Mouse (Mus musculus): ENCODE results near the gene Clba1. TPM values are rescaled to one million over a fixed set of nuclear protein-coding genes. Genes with fewer than 3 reads are reported as not detected.

Gene Clba1
- polyA plus RNA-seq, 1 experiment from 2014 or later, result 13.0 TPM

DNA sequence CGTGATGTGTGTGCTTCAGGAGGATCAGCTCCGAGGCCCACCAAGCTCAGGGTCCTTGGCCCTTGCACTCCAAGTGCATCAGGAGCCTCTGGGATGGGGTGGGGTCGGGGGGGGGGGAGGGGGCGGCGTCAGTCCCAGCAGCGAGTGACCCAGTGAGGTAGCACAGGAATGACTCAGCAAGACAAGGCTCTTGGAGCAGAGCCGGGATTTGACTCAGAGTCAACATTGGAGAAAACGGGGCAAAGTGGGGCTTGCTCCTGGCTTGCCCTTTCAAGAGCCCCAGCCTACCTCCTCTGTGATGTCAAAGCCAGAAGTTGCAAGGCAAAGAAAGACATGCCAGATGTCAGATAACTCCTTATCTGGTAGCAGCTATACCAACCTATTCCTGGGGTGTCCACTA, 42.4 kb downstream of the Clba1 start:
- Histone ChIP-seq H3K4me2 (no peak overlapping the region), H3K9me3 (replicated peaks; ENCODE audit: control insufficient read depth, low read length) (no peaks in the 10 kb centered on the region), H3K27ac (ENCODE audit: low read depth, low read length) (no peak overlapping the region), H3K36me3 (ENCODE audit: control insufficient read depth, insufficient read depth, low read length) (no peaks in the 10 kb centered on the region), H3K4me3 (ENCODE audit: low read depth, low read length) (no peak overlapping the region), H3K4me1 (ENCODE audit: control insufficient read depth, insufficient read depth, low read length) (peaks cover 4% of the 10 kb centered on the region; the same call in 1 of the 2 replicates), H3K27me3 (ENCODE audit: control insufficient read depth, insufficient read depth, low read length) (0 out of 2 replicates have a peak, but pooled peaks cover 3% of the 10 kb centered on the region), H3K9ac (ENCODE audit: low read depth, low read length) (no peak overlapping the region)
- ATAC-seq (replicated peaks; ENCODE audit: insufficient number of reproducible peaks, low FRiP score, low TSS enrichment), result no peak
- WGBS (ENCODE audit: insufficient replicate concordance), result 24% methylated on average over 8 of the region's 8 CpGs

DNA sequence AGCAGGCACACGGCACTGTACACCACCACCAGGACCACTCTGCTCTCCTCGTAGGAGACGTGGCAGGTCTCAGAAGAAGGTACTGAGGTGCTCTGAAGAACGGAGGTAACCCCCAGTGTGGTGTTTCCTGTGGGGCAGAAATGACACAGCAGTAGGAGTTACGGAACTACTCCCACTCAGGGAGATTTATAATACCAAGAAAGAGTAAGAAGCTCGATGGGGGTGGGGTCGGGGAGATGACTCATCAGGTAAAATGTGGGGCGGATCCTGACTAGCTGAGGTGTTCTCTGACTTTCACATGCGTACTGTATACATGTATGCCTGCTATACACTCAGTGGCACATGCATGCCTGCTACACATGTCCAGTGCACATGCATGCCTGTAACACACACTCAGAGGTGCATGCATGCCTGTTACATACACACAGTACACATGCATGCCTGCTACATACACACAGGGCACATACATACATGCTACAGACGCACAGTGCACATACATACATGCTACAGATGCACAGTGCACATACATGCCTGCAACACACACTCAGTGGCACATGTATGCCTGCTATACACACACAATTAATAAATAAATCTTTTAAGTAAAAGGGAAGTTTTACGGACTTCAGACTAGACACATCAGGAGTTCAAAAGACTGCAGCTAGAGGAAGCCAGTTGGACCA, 44.5 kb downstream of the Clba1 start:
- WGBS (ENCODE audit: insufficient replicate concordance), result 80% methylated on average over 11 of the region's 11 CpGs
- 0 out of 2 replicates have a peak, but pooled peaks cover 3% of the 10 kb centered on the region for H3K27me3 ChIP-seq (ENCODE audit: control insufficient read depth, insufficient read depth, low read length)

DNA sequence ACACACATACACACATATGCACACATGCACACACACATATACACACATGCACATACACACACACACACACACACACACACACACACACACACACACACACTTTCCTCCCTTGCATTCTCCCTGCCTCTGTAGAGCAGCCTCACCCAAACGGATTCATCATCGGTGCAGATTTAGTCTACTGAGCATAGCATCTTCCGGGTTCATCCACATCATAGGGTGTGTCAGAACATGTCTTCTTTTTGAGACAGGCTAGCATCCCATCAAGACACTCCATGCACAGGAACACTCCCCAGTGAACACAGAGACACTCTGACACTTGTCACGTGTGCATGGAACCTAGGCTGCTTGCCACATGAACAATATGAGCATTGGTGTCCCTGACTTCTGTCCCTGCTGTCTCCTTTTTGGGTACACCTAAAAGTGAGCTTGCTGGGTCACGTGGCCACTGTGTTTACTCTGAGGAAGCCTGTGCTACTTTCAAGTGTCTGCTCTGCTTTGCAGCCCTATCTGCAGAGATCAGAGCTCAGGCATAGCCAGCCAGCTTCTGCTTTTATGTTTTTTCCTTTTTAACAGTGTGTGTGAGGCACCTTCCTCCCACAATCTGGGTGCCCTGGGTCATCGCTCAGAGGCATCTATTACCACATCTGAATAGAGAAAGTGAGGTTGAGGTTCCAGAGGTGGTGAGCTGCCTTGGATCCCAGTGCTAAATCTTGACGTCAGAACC, 46.0 kb downstream of the Clba1 start:
- 71% methylated on average over 7 of the region's 7 CpGs for WGBS (ENCODE audit: insufficient replicate concordance)
- Histone ChIP-seq H3K9me3 (replicated peaks; ENCODE audit: control insufficient read depth, low read length) (no peaks in the 10 kb centered on the region), H3K4me1 (ENCODE audit: control insufficient read depth, insufficient read depth, low read length) (peaks cover 4% of the 10 kb centered on the region; the same call in 1 of the 2 replicates), H3K9ac (ENCODE audit: low read depth, low read length) (no peak overlapping the region), H3K4me2 (no peak overlapping the region), H3K27me3 (ENCODE audit: control insufficient read depth, insufficient read depth, low read length) (0 out of 2 replicates have a peak, but pooled peaks cover 3% of the 10 kb centered on the region), H3K4me3 (ENCODE audit: low read depth, low read length) (no peak overlapping the region), H3K36me3 (ENCODE audit: control insufficient read depth, insufficient read depth, low read length) (no peaks in the 10 kb centered on the region), H3K27ac (ENCODE audit: low read depth, low read length) (no peak overlapping the region)
- ATAC-seq (replicated peaks; ENCODE audit: insufficient number of reproducible peaks, low FRiP score, low TSS enrichment), result no peak

More for the DNA sequence above, 44.5 kb downstream of the Clba1 start:
- Histone ChIP-seq H3K36me3 (ENCODE audit: control insufficient read depth, insufficient read depth, low read length) (no peaks in the 10 kb centered on the region), H3K4me3 (ENCODE audit: low read depth, low read length) (no peak overlapping the region), H3K4me1 (ENCODE audit: control insufficient read depth, insufficient read depth, low read length) (peaks cover 4% of the 10 kb centered on the region; the same call in 1 of the 2 replicates), H3K27ac (ENCODE audit: low read depth, low read length) (no peak overlapping the region), H3K9ac (ENCODE audit: low read depth, low read length) (no peak overlapping the region), H3K9me3 (replicated peaks; ENCODE audit: control insufficient read depth, low read length) (no peaks in the 10 kb centered on the region), H3K4me2 (no peak overlapping the region)
- no peak for ATAC-seq (replicated peaks; ENCODE audit: insufficient number of reproducible peaks, low FRiP score, low TSS enrichment)

DNA sequence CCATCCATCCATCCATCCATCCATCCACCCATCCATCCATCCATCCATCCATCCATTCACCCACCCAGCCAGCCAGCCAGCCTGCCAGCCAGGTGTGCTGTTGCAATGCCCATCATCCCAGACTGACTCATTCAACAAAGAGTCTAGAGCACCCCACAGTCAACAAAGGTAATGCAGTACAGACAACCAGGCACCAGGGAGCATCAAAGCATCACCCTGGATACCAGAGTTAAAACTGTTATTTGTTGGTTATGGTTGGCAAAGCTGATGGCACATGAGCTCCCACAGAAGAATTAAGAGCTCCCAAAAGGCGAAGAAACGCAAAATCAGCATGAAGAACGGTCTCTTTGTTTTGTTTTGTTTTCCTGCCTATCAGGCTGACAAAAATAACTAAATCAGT, 47.6 kb downstream of the Clba1 start:
- H3K27ac ChIP-seq (ENCODE audit: low read depth, low read length), result no peak overlapping the region
- WGBS (ENCODE audit: insufficient replicate concordance), result 84% methylated on average over 3 of the region's 3 CpGs

DNA sequence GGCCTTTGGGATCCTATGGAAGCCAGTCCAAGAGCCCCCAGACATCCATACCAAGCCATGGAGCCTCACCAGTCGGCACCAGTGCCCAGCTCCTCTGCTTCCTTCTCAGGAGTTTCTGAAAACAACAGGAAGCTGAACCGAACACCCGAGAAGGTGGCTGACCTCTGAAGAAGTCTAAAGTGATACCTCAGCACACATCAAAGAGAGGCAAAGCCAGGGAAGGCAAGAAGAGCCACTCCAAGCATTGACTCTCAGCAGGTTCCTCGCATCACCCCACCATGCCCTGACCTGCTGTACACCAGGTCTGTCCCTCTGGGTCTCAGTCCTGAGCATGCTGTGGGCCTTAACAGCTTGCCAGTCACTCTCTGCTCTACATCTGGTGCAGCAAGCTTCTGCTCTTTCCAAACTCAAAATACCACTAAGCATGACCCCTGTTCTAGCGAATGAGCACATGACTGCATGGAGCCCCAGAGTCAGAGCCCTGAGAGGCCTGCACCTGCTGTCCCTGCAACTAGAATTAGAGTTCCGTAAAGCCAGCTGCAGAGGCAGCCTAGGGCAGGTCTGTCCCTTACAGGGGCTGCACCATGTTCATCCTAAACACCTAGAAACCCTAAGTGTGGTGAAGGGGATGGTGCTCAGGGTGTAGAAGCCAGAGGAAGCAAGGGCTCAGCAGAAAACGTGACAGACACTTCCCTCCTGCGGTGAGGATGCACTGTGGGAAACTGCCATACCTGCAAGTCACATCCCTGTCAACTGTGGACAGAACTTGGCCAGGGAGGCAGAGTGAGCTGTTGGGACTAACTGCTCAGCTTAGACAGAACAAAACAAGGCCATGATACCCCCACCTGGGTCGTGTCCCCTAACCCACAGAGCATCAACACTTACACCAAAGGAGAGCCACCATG, 48.5 kb downstream of the Clba1 start:
- no peak overlapping the region for H3K4me3 ChIP-seq (ENCODE audit: low read depth, low read length)
- no peaks in the 10 kb centered on the region for H3K27me3 ChIP-seq (ENCODE audit: control insufficient read depth, insufficient read depth, low read length)
- peaks cover 2% of the 10 kb centered on the region; the same call in 1 of the 2 replicates for H3K4me1 ChIP-seq (ENCODE audit: control insufficient read depth, insufficient read depth, low read length)
- WGBS (ENCODE audit: insufficient replicate concordance), result 60% methylated on average over 9 of the region's 9 CpGs
- H3K4me2 ChIP-seq, result no peak overlapping the region
- no peak overlapping the region for H3K27ac ChIP-seq (ENCODE audit: low read depth, low read length)
- H3K36me3 ChIP-seq (ENCODE audit: control insufficient read depth, insufficient read depth, low read length), result no peaks in the 10 kb centered on the region
- no peaks in the 10 kb centered on the region for H3K9me3 ChIP-seq (replicated peaks; ENCODE audit: control insufficient read depth, low read length)
- no peak for ATAC-seq (replicated peaks; ENCODE audit: insufficient number of reproducible peaks, low FRiP score, low TSS enrichment)
- no peak overlapping the region for H3K9ac ChIP-seq (ENCODE audit: low read depth, low read length)

More for the DNA sequence above, 47.6 kb downstream of the Clba1 start:
- ATAC-seq (replicated peaks; ENCODE audit: insufficient number of reproducible peaks, low FRiP score, low TSS enrichment), result no peak
- Histone ChIP-seq H3K9ac (ENCODE audit: low read depth, low read length) (no peak overlapping the region), H3K4me2 (no peak overlapping the region), H3K36me3 (ENCODE audit: control insufficient read depth, insufficient read depth, low read length) (no peaks in the 10 kb centered on the region), H3K27me3 (ENCODE audit: control insufficient read depth, insufficient read depth, low read length) (no peaks in the 10 kb centered on the region), H3K4me1 (ENCODE audit: control insufficient read depth, insufficient read depth, low read length) (peaks cover under 1% of the 10 kb centered on the region; the same call in 1 of the 2 replicates), H3K4me3 (ENCODE audit: low read depth, low read length) (no peak overlapping the region), H3K9me3 (replicated peaks; ENCODE audit: control insufficient read depth, low read length) (no peaks in the 10 kb centered on the region)

DNA sequence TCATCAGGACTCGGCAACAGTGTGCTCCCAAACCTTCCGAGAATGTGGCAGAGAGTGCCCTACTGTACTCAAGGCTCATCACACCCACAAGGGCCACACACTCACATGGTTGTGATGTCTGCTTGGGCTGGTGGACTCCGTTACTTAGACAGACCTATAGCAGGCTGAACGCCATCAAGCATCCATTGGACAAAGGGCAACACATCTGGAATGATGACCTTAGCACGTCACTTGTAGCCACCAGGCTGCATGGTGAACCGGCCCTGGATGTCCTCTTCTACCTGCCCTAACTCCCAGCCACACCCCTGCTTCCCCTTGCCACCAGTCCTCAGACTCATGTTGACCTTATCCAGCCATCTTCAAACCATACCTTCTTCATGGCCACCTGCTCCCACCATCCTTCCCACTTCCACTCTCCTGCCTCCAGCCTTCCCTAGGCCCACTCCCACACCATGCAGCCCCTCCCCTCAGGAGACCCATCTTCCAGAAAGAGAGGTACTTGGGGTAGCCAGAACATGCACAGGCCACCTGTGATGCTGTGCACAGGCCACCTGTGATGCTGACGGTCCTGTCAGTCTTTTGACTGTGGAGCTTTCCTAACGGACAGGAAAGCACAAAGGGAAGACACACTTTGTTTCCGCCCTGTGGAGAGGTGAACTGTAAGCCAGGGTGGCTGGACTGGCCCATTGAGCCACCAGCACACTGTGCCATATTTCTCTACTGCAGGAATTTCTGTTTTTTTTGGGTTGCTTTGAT, 50.0 kb downstream of the Clba1 start:
- 76% methylated on average over 9 of the region's 9 CpGs for WGBS (ENCODE audit: insufficient replicate concordance)
- Histone ChIP-seq H3K9me3 (replicated peaks; ENCODE audit: control insufficient read depth, low read length) (no peaks in the 10 kb centered on the region), H3K4me3 (ENCODE audit: low read depth, low read length) (no peak overlapping the region), H3K36me3 (ENCODE audit: control insufficient read depth, insufficient read depth, low read length) (no peaks in the 10 kb centered on the region), H3K4me1 (ENCODE audit: control insufficient read depth, insufficient read depth, low read length) (peaks cover 2% of the 10 kb centered on the region; the same call in 1 of the 2 replicates), H3K27me3 (ENCODE audit: control insufficient read depth, insufficient read depth, low read length) (no peaks in the 10 kb centered on the region), H3K9ac (ENCODE audit: low read depth, low read length) (no peak overlapping the region), H3K27ac (ENCODE audit: low read depth, low read length) (no peak overlapping the region), H3K4me2 (no peak overlapping the region)
- ATAC-seq (replicated peaks; ENCODE audit: insufficient number of reproducible peaks, low FRiP score, low TSS enrichment), result no peak

DNA sequence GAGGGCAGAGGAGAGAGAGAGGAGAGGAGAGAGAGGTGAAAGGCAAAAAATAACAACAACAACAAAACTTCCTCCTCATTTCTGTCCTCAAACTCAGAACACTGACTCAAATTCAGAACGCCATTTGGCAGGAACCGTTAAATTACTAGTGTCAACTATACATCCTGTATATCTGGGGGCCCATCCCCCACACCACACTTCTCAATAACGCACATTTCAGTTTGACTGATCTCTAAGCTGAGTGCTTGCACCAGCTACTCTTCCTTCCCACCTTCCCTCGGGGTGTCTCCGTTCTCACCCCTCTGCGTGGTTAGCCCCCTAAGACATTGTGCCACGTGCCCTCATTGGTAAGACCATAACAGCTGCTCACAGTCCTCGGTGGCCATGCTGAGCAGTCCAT, 51.2 kb downstream of the Clba1 start:
- Histone ChIP-seq H3K4me2 (no peak overlapping the region), H3K4me3 (ENCODE audit: low read depth, low read length) (no peak overlapping the region), H3K4me1 (ENCODE audit: control insufficient read depth, insufficient read depth, low read length) (peaks cover 2% of the 10 kb centered on the region; the same call in 1 of the 2 replicates), H3K9me3 (replicated peaks; ENCODE audit: control insufficient read depth, low read length) (no peaks in the 10 kb centered on the region), H3K27ac (ENCODE audit: low read depth, low read length) (no peak overlapping the region), H3K27me3 (ENCODE audit: control insufficient read depth, insufficient read depth, low read length) (no peaks in the 10 kb centered on the region), H3K36me3 (ENCODE audit: control insufficient read depth, insufficient read depth, low read length) (no peaks in the 10 kb centered on the region), H3K9ac (ENCODE audit: low read depth, low read length) (no peak overlapping the region)
- 71% methylated on average over 8 of the region's 8 CpGs for WGBS (ENCODE audit: insufficient replicate concordance)
- ATAC-seq (replicated peaks; ENCODE audit: insufficient number of reproducible peaks, low FRiP score, low TSS enrichment), result no peak

Data from heart, embryonic 11.5 days (tissue).